Mouse (Mus musculus) embryonic fibroblast, embryonic 13.5 days (primary cell): Measurements from ENCODE around the gene Lrfn2.

Experiments used
- CTCF ChIP-seq: IDR thresholded peaks from 2 replicates; pipeline ENCODE4 v1.5.1; 2011; ENCODE audit warnings: mild to moderate bottlenecking, control low read depth, low read length, moderate library complexity, borderline replicate concordance; ENCODE audit not compliant: insufficient read depth
- POLR2A ChIP-seq: IDR thresholded peaks from 2 replicates; pipeline ENCODE4 v1.6.1; 2011; ENCODE audit warnings: low read depth, mild to moderate bottlenecking, control low read depth, low read length, moderate library complexity

DNA sequence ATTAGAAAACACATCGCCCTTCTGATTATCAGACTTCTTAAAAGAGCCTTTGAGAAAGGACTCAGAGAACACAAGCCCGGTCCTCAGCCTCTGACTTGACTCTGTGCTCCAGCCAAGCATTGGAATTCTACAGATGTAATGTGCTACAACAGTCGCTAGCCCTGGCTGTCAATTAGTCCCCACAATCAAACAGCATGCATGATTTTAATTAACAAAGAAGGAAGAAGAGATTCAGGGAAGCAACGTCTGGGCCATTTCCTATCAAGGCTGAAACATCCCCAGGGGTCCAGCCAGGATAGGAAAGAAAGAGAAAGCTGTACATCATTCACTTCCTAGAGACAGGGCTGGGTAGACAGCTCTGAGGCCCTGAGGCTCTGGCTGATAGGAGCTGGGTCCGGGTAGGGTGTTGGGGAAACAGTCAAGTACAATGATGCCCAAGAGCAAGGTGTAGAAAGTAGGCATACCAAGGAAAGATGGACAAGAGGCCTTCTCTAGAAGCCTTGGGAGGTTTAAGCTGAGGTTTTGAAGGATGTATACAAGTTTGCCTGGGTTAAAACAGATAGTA, 101.6 kb downstream of the Lrfn2 start:
- TF ChIP-seq CTCF (no peak), POLR2A (no peak)
